ENCODE assay signal across 33 mouse cellular contexts in genomic region chr1:188069849-188070248, GRCm38 (mm10).
A peak's percentile ranks its signal among the peaks of the same experiment; 100 is the strongest.
DNase-seq lines count a peak whose midpoint lies in the region; ATAC-seq and TF ChIP-seq lines count a peak whose summit lies in the region.
"Had no signal": no experiment of that assay in that cellular context is flagged by ENCODE, and none has a peak within 500 bp of the region (broad histone marks: within the 10 kb centered on the region; RNA-seq: fewer than 3 reads in every experiment).

No protein-coding gene starts in this region.

- H3K4me1 ChIP-seq in forebrain, postnatal 0 days (ENCODE audit: insufficient read depth), result no peaks in the 10 kb centered on the region
- H3K4me1 ChIP-seq in forebrain, embryonic 15.5 days, result no peaks in the 10 kb centered on the region
- no peaks in the 10 kb centered on the region for H3K4me1 ChIP-seq in midbrain, postnatal 0 days (ENCODE audit: insufficient read depth, low read length)
- no peaks in the 10 kb centered on the region; the same call in 1 of the 2 replicates for H3K4me1 ChIP-seq in midbrain, embryonic 15.5 days
- H3K4me1 ChIP-seq: embryonic facial prominence, embryonic 10.5 days; embryonic facial prominence, embryonic 15.5 days; heart, embryonic 13.5 days; hindbrain, embryonic 10.5 days; limb, embryonic 10.5 days; limb, embryonic 15.5 days; liver, embryonic 15.5 days; lung, embryonic 15.5 days had no signal

- ATAC-seq in forebrain, postnatal 0 days, result no peak
- ATAC-seq in forebrain, embryonic 15.5 days (replicated peaks), result no peak
- ATAC-seq in midbrain, postnatal 0 days (ENCODE audit: low FRiP score), result no peak
- ATAC-seq in midbrain, embryonic 15.5 days (replicated peaks), result no peak
- ATAC-seq: forebrain, embryonic 13.5 days; hindbrain, embryonic 16.5 days; intestine, embryonic 16.5 days had no signal

- H3K36me3 ChIP-seq in forebrain, postnatal 0 days (ENCODE audit: insufficient read depth), result no peaks in the 10 kb centered on the region
- no peaks in the 10 kb centered on the region for H3K36me3 ChIP-seq in forebrain, embryonic 15.5 days
- no peaks in the 10 kb centered on the region for H3K36me3 ChIP-seq in midbrain, postnatal 0 days (ENCODE audit: insufficient read depth, low read length)
- H3K36me3 ChIP-seq in midbrain, embryonic 15.5 days (replicated peaks), result no peaks in the 10 kb centered on the region
- H3K36me3 ChIP-seq: embryonic facial prominence, embryonic 10.5 days; embryonic facial prominence, embryonic 15.5 days; G1E; hindbrain, embryonic 10.5 days; limb, embryonic 10.5 days; limb, embryonic 15.5 days; liver, embryonic 15.5 days; lung, embryonic 15.5 days had no signal

- H3K4me2 ChIP-seq in forebrain, postnatal 0 days (ENCODE audit: low read depth), result no peak overlapping the region
- H3K4me2 ChIP-seq in forebrain, embryonic 15.5 days (replicated peaks), result no peak overlapping the region
- no peak overlapping the region for H3K4me2 ChIP-seq in midbrain, postnatal 0 days (ENCODE audit: low read depth, low read length, poor library complexity, severe bottlenecking)
- no peak overlapping the region for H3K4me2 ChIP-seq in midbrain, embryonic 15.5 days
- H3K4me2 ChIP-seq: embryonic facial prominence, embryonic 15.5 days; forebrain, embryonic 13.5 days; heart, embryonic 13.5 days; limb, embryonic 15.5 days; liver, embryonic 15.5 days; lung, embryonic 15.5 days had no signal

- no peak for DNase-seq in forebrain, postnatal 0 days
- no peak for DNase-seq in layer of hippocampus, adult 2 months (ENCODE audit: low spot score in 2 of 2)
- DNase-seq in layer of hippocampus, postnatal 10 days (ENCODE audit: low spot score in 2 of 2), result no peak
- DNase-seq in midbrain, postnatal 0 days (ENCODE audit: low spot score), result no peak
- no peak for DNase-seq in cerebellum, adult 18-20 months
- no peak for DNase-seq in urinary bladder, postnatal 36 days (ENCODE audit: low spot score in 2 of 2)
- DNase-seq: adrenal gland, postnatal 25 days; cerebellum, adult 2 months; cerebellum, postnatal 14 days; gastrocnemius, postnatal 25 days; heart, adult 18-20 months; heart, postnatal 10 days; kidney, postnatal 14 days; midbrain, embryonic 14.5 days; right cerebral cortex, adult 18-20 months; spleen, adult 18-20 months; thymus, adult 18-20 months; thymus, postnatal 25 days had no signal

- H3K9me3 ChIP-seq in forebrain, postnatal 0 days (ENCODE audit: low read length), result no peaks in the 10 kb centered on the region
- no peaks in the 10 kb centered on the region for H3K9me3 ChIP-seq in forebrain, embryonic 15.5 days
- no peaks in the 10 kb centered on the region for H3K9me3 ChIP-seq in midbrain, postnatal 0 days (ENCODE audit: low read length)
- no peaks in the 10 kb centered on the region for H3K9me3 ChIP-seq in midbrain, embryonic 15.5 days
- H3K9me3 ChIP-seq: embryonic facial prominence, embryonic 10.5 days; embryonic facial prominence, embryonic 15.5 days; forebrain, embryonic 13.5 days; heart, embryonic 13.5 days; hindbrain, embryonic 10.5 days; limb, embryonic 10.5 days; limb, embryonic 15.5 days; liver, embryonic 15.5 days; lung, embryonic 15.5 days had no signal

- no peaks in the 10 kb centered on the region for H3K27me3 ChIP-seq in forebrain, postnatal 0 days (ENCODE audit: insufficient read depth, low read length)
- no peaks in the 10 kb centered on the region for H3K27me3 ChIP-seq in forebrain, embryonic 15.5 days
- H3K27me3 ChIP-seq in midbrain, postnatal 0 days (ENCODE audit: insufficient read depth, low read length), result no peaks in the 10 kb centered on the region
- no peaks in the 10 kb centered on the region for H3K27me3 ChIP-seq in midbrain, embryonic 15.5 days (replicated peaks)
- H3K27me3 ChIP-seq: embryonic facial prominence, embryonic 15.5 days; forebrain, embryonic 13.5 days; heart, embryonic 13.5 days; limb, embryonic 15.5 days; liver, embryonic 15.5 days; lung, embryonic 15.5 days had no signal

- no peak overlapping the region for H3K4me3 ChIP-seq in forebrain, postnatal 0 days (ENCODE audit: low read depth, low read length)
- no peak overlapping the region for H3K4me3 ChIP-seq in forebrain, embryonic 15.5 days
- H3K4me3 ChIP-seq in layer of hippocampus, adult 2 months, result no peak overlapping the region
- H3K4me3 ChIP-seq in midbrain, postnatal 0 days (ENCODE audit: low read depth, low read length), result no peak overlapping the region
- H3K4me3 ChIP-seq in midbrain, embryonic 15.5 days, result no peak overlapping the region
- H3K4me3 ChIP-seq: embryonic facial prominence, embryonic 10.5 days; embryonic facial prominence, embryonic 15.5 days; forebrain, embryonic 13.5 days; heart, embryonic 13.5 days; hindbrain, embryonic 10.5 days; limb, embryonic 10.5 days; limb, embryonic 15.5 days; liver, embryonic 15.5 days; lung, embryonic 15.5 days had no signal

- H3K9ac ChIP-seq in forebrain, postnatal 0 days, result no peak overlapping the region
- no peak overlapping the region for H3K9ac ChIP-seq in forebrain, embryonic 15.5 days (replicated peaks)
- no peak overlapping the region for H3K9ac ChIP-seq in midbrain, postnatal 0 days (replicated peaks; ENCODE audit: low read length, poor library complexity, severe bottlenecking)
- H3K9ac ChIP-seq in midbrain, embryonic 15.5 days, result no peak overlapping the region
- H3K9ac ChIP-seq: embryonic facial prominence, embryonic 15.5 days; forebrain, embryonic 13.5 days; heart, embryonic 13.5 days; limb, embryonic 15.5 days; liver, embryonic 15.5 days; lung, embryonic 15.5 days had no signal

- peak; percentile 24; the same call in 1 of the 2 replicates for TF ChIP-seq CTCF in forebrain, postnatal 0 days (IDR thresholded peaks at IDR 0.05; ENCODE audit: low read depth)
- TF ChIP-seq CTCF in layer of hippocampus, adult 2 months (conservative IDR thresholded peaks at IDR 0.05), result peak; percentile 42
- peak; percentile 35; the same call in 1 of the 2 replicates for TF ChIP-seq CTCF in midbrain, postnatal 0 days (IDR thresholded peaks at IDR 0.05)

- H3K27ac ChIP-seq in forebrain, postnatal 0 days (ENCODE audit: low read depth, low read length), result no peak overlapping the region
- no peak overlapping the region for H3K27ac ChIP-seq in forebrain, embryonic 15.5 days (replicated peaks)
- no peak overlapping the region for H3K27ac ChIP-seq in layer of hippocampus, adult 2 months
- no peak overlapping the region for H3K27ac ChIP-seq in midbrain, postnatal 0 days (ENCODE audit: low read depth, low read length)
- H3K27ac ChIP-seq in midbrain, embryonic 15.5 days, result no peak overlapping the region
- H3K27ac ChIP-seq: embryonic facial prominence, embryonic 10.5 days; embryonic facial prominence, embryonic 15.5 days; forebrain, embryonic 13.5 days; heart, embryonic 13.5 days; hindbrain, embryonic 10.5 days; limb, embryonic 10.5 days; limb, embryonic 15.5 days; liver, embryonic 15.5 days; lung, embryonic 15.5 days; macrophage had no signal
